Mouse (Mus musculus): ENCODE measurements around the gene Map4. TPM values are rescaled to one million over a fixed set of nuclear protein-coding genes. Genes with fewer than 3 reads are reported as not detected.

Map4 gene
- polyA plus RNA-seq, 1 experiment, result 224 TPM

GRCm38 (mm10) chr9:110019224-110019623 is 88.0 kb downstream of the Map4 start:
- DNase-seq (ENCODE audit: low read depth), result peak; percentile 5
- TF ChIP-seq CTCF (IDR thresholded peaks at IDR 0.05; ENCODE audit: borderline replicate concordance, extremely low read depth, insufficient read depth, insufficient read length), result no peak
- TF ChIP-seq POLR2A (IDR thresholded peaks at IDR 0.05; ENCODE audit: borderline replicate concordance, extremely low read depth, insufficient read depth, insufficient read length, poor library complexity, severe bottlenecking), result no peak

GRCm38 (mm10) chr9:110020405-110020804 is 89.1 kb downstream of the Map4 start:
- DNase-seq (ENCODE audit: low read depth), result no peak
- TF ChIP-seq POLR2A (IDR thresholded peaks at IDR 0.05; ENCODE audit: borderline replicate concordance, extremely low read depth, insufficient read depth, insufficient read length, poor library complexity, severe bottlenecking), result no peak
- no peak for TF ChIP-seq CTCF (IDR thresholded peaks at IDR 0.05; ENCODE audit: borderline replicate concordance, extremely low read depth, insufficient read depth, insufficient read length)

- no peak for TF ChIP-seq CTCF (IDR thresholded peaks at IDR 0.05; ENCODE audit: borderline replicate concordance, extremely low read depth, insufficient read depth, insufficient read length)
- no peak for TF ChIP-seq POLR2A (IDR thresholded peaks at IDR 0.05; ENCODE audit: borderline replicate concordance, extremely low read depth, insufficient read depth, insufficient read length, poor library complexity, severe bottlenecking)
- no peak for DNase-seq (ENCODE audit: low read depth)
Observed at GRCm38 (mm10) chr9:110021463-110021862, 90.2 kb downstream of the Map4 start.

GRCm38 (mm10) chr9:110022151-110022550 is 90.9 kb downstream of the Map4 start:
- no peak for DNase-seq (ENCODE audit: low read depth)
- TF ChIP-seq POLR2A (IDR thresholded peaks at IDR 0.05; ENCODE audit: borderline replicate concordance, extremely low read depth, insufficient read depth, insufficient read length, poor library complexity, severe bottlenecking) (no peak), CTCF (IDR thresholded peaks at IDR 0.05; ENCODE audit: borderline replicate concordance, extremely low read depth, insufficient read depth, insufficient read length) (no peak)

DNA sequence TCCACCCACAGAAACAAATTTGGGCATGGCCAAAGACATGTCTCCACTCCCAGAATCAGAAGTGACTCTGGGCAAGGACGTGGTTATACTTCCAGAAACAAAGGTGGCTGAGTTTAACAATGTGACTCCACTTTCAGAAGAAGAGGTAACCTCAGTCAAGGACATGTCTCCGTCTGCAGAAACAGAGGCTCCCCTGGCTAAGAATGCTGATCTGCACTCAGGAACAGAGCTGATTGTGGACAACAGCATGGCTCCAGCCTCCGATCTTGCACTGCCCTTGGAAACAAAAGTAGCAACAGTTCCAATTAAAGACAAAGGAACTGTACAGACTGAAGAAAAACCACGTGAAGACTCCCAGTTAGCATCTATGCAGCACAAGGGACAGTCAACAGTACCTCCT is 103.8 kb downstream of the Map4 start:
- TF ChIP-seq CTCF (IDR thresholded peaks at IDR 0.05; ENCODE audit: borderline replicate concordance, extremely low read depth, insufficient read depth, insufficient read length) (no peak), POLR2A (IDR thresholded peaks at IDR 0.05; ENCODE audit: borderline replicate concordance, extremely low read depth, insufficient read depth, insufficient read length, poor library complexity, severe bottlenecking) (no peak)
- DNase-seq (ENCODE audit: low read depth), result no peak

GRCm38 (mm10) chr9:110037895-110038294 is 106.6 kb downstream of the Map4 start:
- no peak for TF ChIP-seq CTCF (IDR thresholded peaks at IDR 0.05; ENCODE audit: borderline replicate concordance, extremely low read depth, insufficient read depth, insufficient read length)
- no peak for TF ChIP-seq POLR2A (IDR thresholded peaks at IDR 0.05; ENCODE audit: borderline replicate concordance, extremely low read depth, insufficient read depth, insufficient read length, poor library complexity, severe bottlenecking)
- no peak for DNase-seq (ENCODE audit: low read depth)

GRCm38 (mm10) chr9:110038485-110038884 is 107.2 kb downstream of the Map4 start:
- no peak for DNase-seq (ENCODE audit: low read depth)
- TF ChIP-seq POLR2A (IDR thresholded peaks at IDR 0.05; ENCODE audit: borderline replicate concordance, extremely low read depth, insufficient read depth, insufficient read length, poor library complexity, severe bottlenecking), result no peak

- TF ChIP-seq POLR2A (IDR thresholded peaks at IDR 0.05; ENCODE audit: borderline replicate concordance, extremely low read depth, insufficient read depth, insufficient read length, poor library complexity, severe bottlenecking), result no peak
- TF ChIP-seq CTCF (IDR thresholded peaks at IDR 0.05; ENCODE audit: borderline replicate concordance, extremely low read depth, insufficient read depth, insufficient read length), result no peak
Observed at GRCm38 (mm10) chr9:110044373-110044772, 113.1 kb downstream of the Map4 start.

DNA sequence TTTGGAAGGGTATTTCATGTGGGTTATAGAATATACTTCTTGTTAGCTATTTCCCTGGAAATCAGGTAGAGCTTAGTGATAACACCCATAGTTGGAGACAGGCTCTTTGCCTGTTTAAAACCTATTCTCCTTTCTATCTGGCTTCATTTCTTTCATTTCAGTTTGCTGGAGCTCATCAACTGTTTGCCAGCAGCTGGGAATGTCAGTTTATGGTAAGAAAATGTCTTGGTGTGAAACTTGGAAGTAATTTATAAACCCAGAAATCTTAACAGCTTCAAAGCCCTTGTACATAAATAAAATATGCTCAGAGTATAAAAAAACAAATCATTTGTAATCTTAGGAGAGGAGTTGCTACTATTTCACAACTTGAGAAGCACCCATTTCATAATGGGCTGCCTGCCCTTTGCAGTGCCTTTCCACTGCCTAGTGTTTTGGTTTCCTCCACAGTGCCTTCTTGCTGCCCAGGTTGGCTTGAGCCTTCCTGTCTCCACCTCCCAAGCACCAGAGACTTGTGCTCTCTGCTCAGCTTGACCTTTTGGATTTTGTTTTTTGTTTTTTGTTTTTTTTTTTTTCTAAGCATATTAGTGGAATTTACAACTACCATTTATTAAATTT is 114.6 kb downstream of the Map4 start:
- no peak for DNase-seq (ENCODE audit: low read depth)

More at GRCm38 (mm10) chr9:110044373-110044772, 113.1 kb downstream of the Map4 start:
- DNase-seq (ENCODE audit: low read depth), result no peak

DNA sequence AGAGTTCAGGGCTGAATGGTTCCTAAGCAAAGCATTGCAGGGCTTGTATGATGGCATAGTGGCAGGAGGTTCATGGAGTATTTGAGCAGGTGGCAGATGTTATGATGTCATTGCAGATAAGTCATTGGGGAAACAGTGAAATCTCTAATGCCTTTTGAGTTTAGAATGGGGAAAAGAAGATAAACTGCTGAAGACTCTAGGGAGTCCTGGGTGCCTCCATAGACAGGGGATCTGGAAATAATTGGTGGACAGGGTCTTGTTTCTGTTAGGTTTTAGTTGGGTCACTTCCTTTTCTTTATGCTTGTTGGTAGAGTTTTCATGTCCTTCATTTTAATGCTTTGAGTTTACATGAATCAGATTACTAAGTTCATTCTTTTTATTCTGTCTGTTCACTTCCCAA is 116.0 kb downstream of the Map4 start:
- TF ChIP-seq CTCF (IDR thresholded peaks at IDR 0.05; ENCODE audit: borderline replicate concordance, extremely low read depth, insufficient read depth, insufficient read length), result no peak
- TF ChIP-seq POLR2A (IDR thresholded peaks at IDR 0.05; ENCODE audit: borderline replicate concordance, extremely low read depth, insufficient read depth, insufficient read length, poor library complexity, severe bottlenecking), result no peak
- no peak for DNase-seq (ENCODE audit: low read depth)

More for the DNA sequence above, 114.6 kb downstream of the Map4 start:
- TF ChIP-seq CTCF (IDR thresholded peaks at IDR 0.05; ENCODE audit: borderline replicate concordance, extremely low read depth, insufficient read depth, insufficient read length) (no peak), POLR2A (IDR thresholded peaks at IDR 0.05; ENCODE audit: borderline replicate concordance, extremely low read depth, insufficient read depth, insufficient read length, poor library complexity, severe bottlenecking) (no peak)

DNA sequence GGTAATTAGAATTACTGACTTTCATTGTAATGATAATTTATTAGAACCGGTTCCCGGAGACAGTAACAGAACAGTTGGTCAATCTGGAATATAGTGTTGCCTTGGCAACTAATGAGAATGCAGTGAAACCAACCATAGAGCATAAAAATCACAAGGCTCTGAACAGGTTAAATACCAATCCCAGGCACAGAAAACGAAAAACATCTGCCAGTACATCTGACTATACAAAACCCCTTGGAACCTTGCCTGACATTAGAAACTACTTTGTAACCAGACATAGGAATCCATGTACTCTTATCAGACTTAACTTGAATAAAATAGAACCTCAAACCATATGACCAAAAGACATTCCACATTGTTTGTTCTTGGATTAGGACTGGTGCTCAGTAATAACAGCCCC is 116.6 kb downstream of the Map4 start:
- TF ChIP-seq CTCF (IDR thresholded peaks at IDR 0.05; ENCODE audit: borderline replicate concordance, extremely low read depth, insufficient read depth, insufficient read length), result no peak
- TF ChIP-seq POLR2A (IDR thresholded peaks at IDR 0.05; ENCODE audit: borderline replicate concordance, extremely low read depth, insufficient read depth, insufficient read length, poor library complexity, severe bottlenecking), result no peak
- DNase-seq (ENCODE audit: low read depth), result peak; percentile 50

DNA sequence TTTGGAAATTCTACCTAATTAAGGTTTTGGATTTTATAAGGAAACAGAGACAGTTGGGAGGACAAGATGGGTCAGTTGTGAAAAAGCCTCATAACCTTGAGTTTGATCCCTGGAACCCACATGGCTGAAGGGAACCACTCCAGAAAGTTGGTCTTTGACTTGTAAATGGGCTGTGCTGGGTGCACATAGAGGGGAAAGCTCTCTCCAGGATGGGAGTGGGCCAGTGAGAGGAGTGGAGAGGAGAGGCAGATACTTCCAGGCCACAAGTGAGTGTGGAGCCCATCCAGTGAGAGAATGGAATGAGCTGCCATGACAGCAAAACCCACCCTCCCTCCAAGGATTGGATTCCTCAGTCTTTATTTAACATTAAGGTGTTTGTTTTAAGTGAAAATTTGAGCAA is 119.9 kb downstream of the Map4 start:
- TF ChIP-seq POLR2A (IDR thresholded peaks at IDR 0.05; ENCODE audit: borderline replicate concordance, extremely low read depth, insufficient read depth, insufficient read length, poor library complexity, severe bottlenecking) (no peak), CTCF (IDR thresholded peaks at IDR 0.05; ENCODE audit: borderline replicate concordance, extremely low read depth, insufficient read depth, insufficient read length) (no peak)
- peak; percentile 25 for DNase-seq (ENCODE audit: low read depth)
